Mouse (Mus musculus) neural tube, embryonic 12.5 days (tissue): ENCODE results near the gene Pnma1. TPM values are rescaled to one million over a fixed set of nuclear protein-coding genes. Genes with fewer than 3 reads are reported as not detected.
"Not testable (repeated sequence)": the region's sequence is repeated elsewhere in the genome, so short reads cannot be mapped to it uniquely, and the experiment has no call there.

ENCODE experiments used
- ATAC-seq: fragments of 200-750 bp; cut with Nextera tagmentation; 2 replicates; pipeline ENCODE4 v1.8.0; 2017; ENCODE audit warnings: low read depth, mild to moderate bottlenecking, moderate TSS enrichment, moderate library complexity; ENCODE audit not compliant: low FRiP score
- H3K27ac ChIP-seq: fragments of 300-500 bp; sonication (generic); 2 replicates; pipeline ENCODE4 v1.5.1; 2016
- H3K27me3 ChIP-seq: fragments of 300-500 bp; sonication (generic); replicated peaks from 2 replicates; pipeline ENCODE4 v1.6.1; 2016; ENCODE audit warnings: mild to moderate bottlenecking
- H3K36me3 ChIP-seq: fragments of 300-500 bp; sonication (generic); 2 replicates; pipeline ENCODE4 v1.6.1; 2016; ENCODE audit warnings: mild to moderate bottlenecking
- H3K4me1 ChIP-seq: fragments of 300-500 bp; sonication (generic); 2 replicates; pipeline ENCODE4 v1.6.1; 2016
- H3K4me2 ChIP-seq: fragments of 300-500 bp; sonication (generic); replicated peaks from 2 replicates; pipeline ENCODE4 v1.6.1; 2016; ENCODE audit warnings: mild to moderate bottlenecking
- H3K4me3 ChIP-seq: fragments of 300-500 bp; sonication (generic); 2 replicates; pipeline ENCODE4 v1.5.1; 2016
- H3K9ac ChIP-seq: fragments of 300-500 bp; sonication (generic); 2 replicates; pipeline ENCODE4 v1.6.1; 2016; ENCODE audit warnings: mild to moderate bottlenecking
- H3K9me3 ChIP-seq: fragments of 300-500 bp; sonication (generic); 2 replicates; pipeline ENCODE4 v1.6.1; 2016; ENCODE audit warnings: mild to moderate bottlenecking
- WGBS: fragments of 180-500 bp; shearing (Covaris S2); methylation state at CpG from one replicate; pipeline ENCODE4 v1.1.7; 2016; 5-methylcytosine and 5-hydroxymethylcytosine counted together
- polyA plus RNA-seq: library from polyadenylated mRNA; unstranded; fragments of >200 nt; fragmentation: Nextera tagmentation; extraction: Ambion mirVana; gene quantifications from 2 replicates; pipeline ENCODE4 v1.2.1, GENCODE M21; 2016

The Pnma1 gene
- polyA plus RNA-seq, 1 experiment from 2014 or later, result 2.8 TPM

GRCm38 (mm10) chr12:84114153-84114994 is 33.9 kb downstream of the Pnma1 start, which contains the start of gene Dnal1:
Gene Dnal1, plus strand, starts transcription at chr12:84114366.
- H3K4me3 ChIP-seq, result peak within 1 kb of the TSS; percentile 69
- H3K27me3 ChIP-seq, result no peaks in the 10 kb centered on the region
- H3K4me1 ChIP-seq, result peaks cover 9% of the 10 kb centered on the region
- H3K9ac ChIP-seq, result peak within 1 kb of the TSS; percentile 68
- no peak within 1 kb of the TSS for H3K27ac ChIP-seq
- H3K4me2 ChIP-seq, result peak within 1 kb of the TSS; percentile 76
- H3K36me3 ChIP-seq, result no peaks in the 10 kb centered on the region
- WGBS, result 3% methylated on average over 33 of the region's 35 CpGs
- no peaks in the 10 kb centered on the region for H3K9me3 ChIP-seq
- ATAC-seq, result peak; percentile 96

DNA sequence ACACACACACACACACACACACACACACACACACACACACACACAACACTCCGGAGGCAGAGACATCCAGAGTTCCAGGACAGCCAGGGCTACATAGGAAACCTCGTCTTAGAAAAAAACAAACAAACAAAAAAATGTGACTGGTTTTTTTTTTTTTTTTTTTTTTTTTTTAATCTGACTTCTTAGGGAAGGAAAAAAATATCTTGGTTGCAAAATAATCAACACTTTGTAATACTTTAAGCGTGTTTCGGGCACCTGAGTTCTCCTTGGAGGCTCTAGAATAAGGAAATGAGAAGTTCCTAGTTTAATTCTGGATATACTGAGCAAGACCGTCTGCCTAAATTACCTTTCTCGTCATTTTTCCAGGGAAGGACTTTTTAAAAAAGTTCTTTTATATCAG is 34.6 kb downstream of the Pnma1 start:
- no peak for ATAC-seq
- H3K36me3 ChIP-seq, result no peaks in the 10 kb centered on the region
- no peak overlapping the region for H3K27ac ChIP-seq
- no peak overlapping the region for H3K9ac ChIP-seq
- WGBS, result 57% methylated on average over 6 of the region's 6 CpGs
- peak overlapping the region; percentile 69; the same call in 1 of the 2 replicates for H3K4me3 ChIP-seq
- H3K27me3 ChIP-seq, result no peaks in the 10 kb centered on the region
- H3K4me1 ChIP-seq, result peaks cover 9% of the 10 kb centered on the region
- H3K9me3 ChIP-seq, result no peaks in the 10 kb centered on the region
- peak overlapping the region; percentile 76 for H3K4me2 ChIP-seq

GRCm38 (mm10) chr12:84110814-84111213 is 37.5 kb downstream of the Pnma1 start:
- no peak overlapping the region for H3K4me2 ChIP-seq
- H3K27me3 ChIP-seq, result no peaks in the 10 kb centered on the region
- H3K27ac ChIP-seq, result no peak overlapping the region
- no peak for ATAC-seq
- no peak overlapping the region for H3K9ac ChIP-seq
- WGBS, result 98% methylated on average over 4 of the region's 4 CpGs
- H3K36me3 ChIP-seq, result no peaks in the 10 kb centered on the region
- H3K4me3 ChIP-seq, result no peak overlapping the region
- H3K9me3 ChIP-seq, result no peaks in the 10 kb centered on the region
- peaks cover 9% of the 10 kb centered on the region for H3K4me1 ChIP-seq

DNA sequence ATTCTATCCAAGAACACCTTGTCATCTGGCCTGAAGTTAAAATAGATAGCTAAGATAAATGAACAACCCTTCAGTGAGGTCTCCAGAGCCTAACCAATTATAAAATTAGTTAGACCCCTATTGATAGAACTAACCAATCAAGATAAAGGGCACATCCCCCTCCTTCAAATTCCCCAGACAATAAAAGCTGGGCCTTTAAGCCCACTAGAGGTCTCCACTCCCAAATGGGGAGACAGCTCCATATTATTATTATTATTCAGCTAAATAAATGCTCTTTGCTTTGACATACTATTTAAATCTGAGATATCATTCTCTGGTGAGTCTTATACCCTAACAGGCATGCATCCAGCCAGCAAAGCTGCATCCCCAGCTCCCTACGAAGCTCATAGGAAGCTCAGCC is 38.4 kb downstream of the Pnma1 start:
- H3K27ac ChIP-seq, result no peak overlapping the region

DNA sequence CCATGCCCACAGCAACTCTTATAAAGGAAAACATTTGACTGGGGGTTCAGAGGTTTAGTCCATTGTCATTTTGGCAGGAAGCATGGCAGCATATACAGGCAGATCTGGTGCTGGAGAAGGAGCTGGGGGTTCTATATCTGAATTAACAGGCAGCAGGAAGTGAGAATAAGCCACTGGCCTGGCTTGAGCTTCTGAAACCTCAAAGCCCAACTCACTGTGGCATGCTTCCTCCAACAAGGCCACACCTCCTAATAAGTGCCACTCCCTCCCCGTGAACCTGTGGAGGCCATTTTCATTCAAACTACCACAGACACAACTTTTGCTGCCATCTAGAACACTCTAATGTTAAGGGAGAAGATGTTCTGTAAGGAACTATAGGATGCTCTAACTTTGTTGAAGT is 40.6 kb downstream of the Pnma1 start:
- ATAC-seq, result no peak
- no peaks in the 10 kb centered on the region for H3K9me3 ChIP-seq
- no peak overlapping the region for H3K4me2 ChIP-seq
- no peak overlapping the region for H3K4me3 ChIP-seq
- WGBS, result 64% methylated on average over 1 of the region's 1 CpGs
- H3K27me3 ChIP-seq, result no peaks in the 10 kb centered on the region
- H3K9ac ChIP-seq, result no peak overlapping the region
- no peaks in the 10 kb centered on the region for H3K36me3 ChIP-seq
- H3K4me1 ChIP-seq, result no peaks in the 10 kb centered on the region
- no peak overlapping the region for H3K27ac ChIP-seq

More for the DNA sequence above, 38.4 kb downstream of the Pnma1 start:
- WGBS, result 78% methylated on average over 1 of the region's 1 CpGs
- no peaks in the 10 kb centered on the region for H3K27me3 ChIP-seq
- no peak for ATAC-seq
- no peak overlapping the region for H3K4me3 ChIP-seq
- no peak overlapping the region for H3K9ac ChIP-seq
- H3K4me1 ChIP-seq, result peaks cover 4% of the 10 kb centered on the region
- H3K36me3 ChIP-seq, result no peaks in the 10 kb centered on the region
- no peak overlapping the region for H3K4me2 ChIP-seq
- no peaks in the 10 kb centered on the region for H3K9me3 ChIP-seq

DNA sequence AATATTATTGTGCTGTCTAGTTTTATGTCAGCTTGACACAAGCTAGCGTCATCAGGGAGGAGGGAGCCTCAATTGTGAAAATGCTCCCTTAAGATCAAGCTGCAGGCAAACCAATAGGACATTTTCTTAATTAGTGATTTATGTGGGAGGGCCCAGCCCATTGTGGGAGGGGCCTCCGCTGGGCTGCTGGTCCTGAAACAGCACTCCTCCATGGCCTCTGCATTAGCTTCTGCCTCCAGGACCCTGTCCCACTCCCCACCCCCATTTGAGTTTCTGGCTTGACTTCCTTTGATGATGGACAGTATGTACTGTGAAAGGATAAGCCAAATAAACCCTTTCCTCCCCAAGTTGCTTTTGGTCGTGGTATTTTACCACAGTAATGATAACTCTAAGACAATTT is 41.3 kb downstream of the Pnma1 start:
- Histone ChIP-seq H3K4me1 (no peaks in the 10 kb centered on the region), H3K27me3 (no peaks in the 10 kb centered on the region), H3K36me3 (no peaks in the 10 kb centered on the region), H3K9me3 (no peaks in the 10 kb centered on the region), H3K4me2 (no peak overlapping the region), H3K4me3 (no peak overlapping the region), H3K9ac (no peak overlapping the region), H3K27ac (no peak overlapping the region)
- no peak for ATAC-seq
- WGBS, result 62% methylated on average over 3 of the region's 3 CpGs

GRCm38 (mm10) chr12:84101493-84101845 is 46.8 kb downstream of the Pnma1 start:
- no peak overlapping the region; the same call in 1 of the 2 replicates for H3K9ac ChIP-seq
- no peak for ATAC-seq
- H3K27ac ChIP-seq, result no peak overlapping the region

DNA sequence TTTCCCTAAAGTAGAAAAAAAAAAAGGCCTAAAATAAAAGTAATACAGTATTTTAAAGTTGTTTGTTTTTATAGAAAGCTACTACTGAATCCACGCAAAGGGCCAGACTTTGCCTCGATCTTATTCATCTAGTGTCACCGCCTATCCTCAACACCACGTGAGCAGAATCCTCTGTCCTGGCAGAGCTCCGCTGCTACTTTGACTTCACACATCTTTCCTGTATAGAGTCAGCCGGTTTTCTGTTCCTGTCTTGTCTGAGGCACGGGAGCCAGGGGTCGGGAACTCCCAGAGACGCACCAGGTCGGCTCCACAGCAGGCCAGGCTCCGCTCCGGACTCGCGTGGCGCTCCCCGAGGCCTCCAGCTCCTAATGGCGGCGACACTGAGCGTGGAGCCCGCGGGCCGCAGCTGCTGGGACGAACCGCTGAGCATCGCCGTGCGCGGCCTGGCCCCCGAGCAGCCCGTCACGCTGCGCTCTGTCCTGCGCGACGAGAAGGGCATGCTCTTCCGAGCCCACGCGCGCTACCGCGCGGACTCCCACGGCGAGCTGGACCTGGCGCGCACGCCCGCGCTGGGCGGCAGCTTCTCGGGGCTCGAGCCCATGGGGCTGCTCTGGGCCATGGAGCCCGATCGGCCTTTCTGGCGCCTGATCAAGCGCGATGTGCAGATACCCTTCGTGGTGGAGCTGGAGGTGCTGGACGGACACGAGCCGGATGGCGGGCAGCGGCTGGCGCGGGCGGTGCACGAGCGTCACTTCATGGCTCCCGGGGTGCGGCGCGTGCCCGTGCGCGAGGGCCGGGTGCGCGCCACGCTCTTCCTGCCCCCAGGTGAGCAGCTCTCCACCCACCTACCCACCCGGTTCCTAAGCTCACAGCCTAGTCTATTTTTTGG is 47.4 kb downstream of the Pnma1 start, which contains the start of gene Acot6:
Acot6 (plus strand) TSS at position 51 of the 889 bp plus-strand sequence.
- peak; percentile 75; the same call in 1 of the 2 replicates for ATAC-seq
- H3K27me3 ChIP-seq, H3K4me1 ChIP-seq, H3K9me3 ChIP-seq, H3K27ac ChIP-seq, H3K36me3 ChIP-seq: not testable (repeated sequence)
- H3K4me3 ChIP-seq, result peak within 1 kb of the TSS; percentile 51
- WGBS, result under 1% methylated on average over 79 of the region's 80 CpGs
- peak within 1 kb of the TSS; percentile 58 for H3K9ac ChIP-seq
- H3K4me2 ChIP-seq, result peak within 1 kb of the TSS; percentile 75

More at GRCm38 (mm10) chr12:84101493-84101845, 46.8 kb downstream of the Pnma1 start:
- Histone ChIP-seq H3K4me3 (peak overlapping the region; percentile 51; the same call in 1 of the 2 replicates), H3K27me3 (no peaks in the 10 kb centered on the region), H3K4me2 (peak overlapping the region; percentile 75), H3K9me3 (no peaks in the 10 kb centered on the region), H3K4me1 (no peaks in the 10 kb centered on the region), H3K36me3 (no peaks in the 10 kb centered on the region)
- 56% methylated on average over 2 of the region's 2 CpGs for WGBS

DNA sequence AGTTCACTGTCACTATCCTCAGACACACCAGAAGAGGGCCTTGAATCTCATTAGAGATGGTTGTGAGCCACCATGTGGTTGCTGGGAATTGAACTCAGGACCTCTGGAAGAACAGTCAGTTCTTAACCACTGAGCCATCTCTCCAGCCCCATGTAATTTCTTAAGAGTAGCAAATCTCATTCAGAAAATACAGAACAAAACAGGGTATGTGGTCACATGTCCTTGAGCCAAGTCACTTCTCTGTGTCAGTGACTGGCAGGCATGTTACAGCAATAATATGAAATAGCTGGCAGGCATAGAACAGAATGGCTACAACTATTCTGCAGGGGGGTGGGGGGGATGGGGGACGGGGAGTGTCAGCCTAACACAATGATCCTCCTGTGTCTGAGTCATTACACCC is 48.2 kb downstream of the Pnma1 start:
- ATAC-seq, result no peak
- Histone ChIP-seq H3K9me3 (0 out of 2 replicates have a peak, but pooled peaks cover 3% of the 10 kb centered on the region), H3K4me2 (peak overlapping the region; percentile 75), H3K9ac (no peak overlapping the region), H3K27ac (no peak overlapping the region), H3K4me3 (no peak overlapping the region), H3K36me3 (no peaks in the 10 kb centered on the region), H3K27me3 (no peaks in the 10 kb centered on the region), H3K4me1 (no peaks in the 10 kb centered on the region)
- WGBS, result 43% methylated on average over 1 of the region's 1 CpGs

- Histone ChIP-seq H3K36me3 (no peaks in the 10 kb centered on the region), H3K9me3 (0 out of 2 replicates have a peak, but pooled peaks cover 3% of the 10 kb centered on the region), H3K9ac (no peak overlapping the region), H3K27me3 (no peaks in the 10 kb centered on the region), H3K27ac (no peak overlapping the region), H3K4me3 (no peak overlapping the region), H3K4me2 (no peak overlapping the region), H3K4me1 (no peaks in the 10 kb centered on the region)
- no peak for ATAC-seq
- WGBS, result 95% methylated on average over 2 of the region's 2 CpGs
Measured at GRCm38 (mm10) chr12:84099605-84100004, 48.7 kb downstream of the Pnma1 start.
